Mouse (Mus musculus): ENCODE results near the gene Cdc26.

The Cdc26 gene

DNA sequence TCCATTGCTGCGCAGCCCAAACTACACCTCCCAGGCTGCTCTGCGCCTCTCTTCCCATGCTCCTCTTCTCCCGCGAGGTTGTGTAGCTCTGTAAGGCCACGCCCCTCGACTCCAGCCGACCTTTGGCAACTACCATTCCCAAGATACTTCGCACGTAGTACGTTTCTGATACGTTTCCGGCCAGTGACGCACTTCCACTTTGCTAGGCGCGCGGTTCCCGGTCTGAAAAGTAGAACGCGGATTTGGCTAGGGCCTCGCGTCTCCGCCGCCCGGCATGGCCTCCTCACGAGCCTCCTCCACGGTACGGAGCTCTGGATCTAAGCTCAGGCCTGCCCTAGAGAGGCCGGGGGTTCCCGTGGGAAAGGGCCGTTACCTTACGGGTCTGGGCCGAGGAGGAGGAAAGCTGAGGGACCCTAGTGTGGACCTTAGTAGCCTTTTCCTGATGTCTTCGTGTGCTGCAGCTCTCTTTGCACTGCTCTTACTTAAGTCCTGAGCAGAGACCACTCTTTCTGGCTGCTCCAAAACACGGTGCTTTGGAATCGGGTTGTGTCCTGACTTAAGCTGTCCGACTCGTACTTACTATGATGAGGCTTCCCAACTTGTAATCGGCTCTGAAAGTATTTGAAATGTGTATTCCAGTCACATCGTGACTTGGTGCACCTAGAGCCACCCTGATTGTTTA is at the start of gene Cdc26, which contains the start of gene Prpf4:
Gene Cdc26 (minus strand): TSS at position 42 of the 682 bp plus-strand sequence.
Gene Prpf4 (plus strand): TSS at position 197 of the 682 bp plus-strand sequence.
- DNase-seq, result peak; percentile 94 to 98

DNA sequence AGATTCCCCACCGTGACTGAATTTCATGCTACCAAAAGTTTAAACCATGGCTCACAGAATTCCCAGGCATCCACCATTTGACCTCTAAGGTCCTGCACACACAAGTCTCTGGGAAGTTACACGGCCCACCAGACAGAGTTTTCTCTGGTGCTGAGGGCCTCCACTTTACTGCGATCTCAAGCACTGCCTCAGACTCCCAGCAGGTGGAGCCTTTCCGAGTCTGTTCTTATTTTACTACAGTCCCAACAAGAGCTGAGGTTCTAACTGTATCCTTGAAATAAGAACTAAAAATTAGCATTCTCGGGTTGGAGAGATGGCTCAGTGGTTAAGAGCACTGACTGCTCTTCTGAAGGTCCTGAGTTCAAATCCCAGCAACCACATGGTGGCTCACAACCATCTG is 46.6 kb upstream of the Cdc26 start:
- peak; percentile 38 to 61 for DNase-seq

DNA sequence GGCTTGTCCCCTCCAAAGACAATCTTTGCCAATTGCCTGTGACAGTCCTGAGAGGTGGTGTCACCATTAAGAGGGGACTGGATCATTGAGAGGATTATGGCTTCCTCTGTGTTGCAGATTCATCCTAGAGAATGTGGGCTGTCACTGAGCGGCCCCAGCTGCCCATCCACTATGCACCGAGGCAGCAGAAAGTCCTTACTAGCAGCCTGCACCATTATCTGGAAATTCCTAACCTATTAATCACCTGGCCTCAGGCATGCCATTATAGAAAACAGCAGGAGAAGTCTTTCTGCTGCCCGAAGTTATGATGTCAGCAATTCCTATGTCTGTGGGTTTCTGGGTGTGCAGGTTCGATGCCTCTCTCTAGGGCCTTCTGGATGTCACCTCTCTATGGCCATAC is 32.5 kb upstream of the Cdc26 start:
- peak in 1 of 2 experiments; percentile 16 for DNase-seq

DNA sequence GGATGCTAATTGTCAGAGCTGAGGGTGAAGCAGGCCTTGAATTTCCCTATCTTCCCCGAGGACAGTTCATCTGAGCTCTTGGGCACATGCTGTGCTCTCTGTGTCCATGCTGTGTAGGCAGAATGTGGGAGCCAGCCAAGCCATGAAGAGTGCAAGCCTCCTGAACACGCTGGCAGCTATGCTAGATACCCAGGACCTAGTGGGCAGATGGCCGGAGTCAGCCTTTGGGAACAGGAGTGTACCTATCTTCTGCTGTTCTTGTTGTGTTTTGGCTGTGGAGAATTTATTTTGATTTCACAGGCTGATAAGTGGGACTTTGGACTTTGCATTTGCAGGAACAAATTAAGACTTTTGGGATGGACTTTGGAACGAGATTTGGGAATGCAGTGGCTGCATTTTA is 32.1 kb upstream of the Cdc26 start:
- DNase-seq, result peak; percentile 86 to 88

DNA sequence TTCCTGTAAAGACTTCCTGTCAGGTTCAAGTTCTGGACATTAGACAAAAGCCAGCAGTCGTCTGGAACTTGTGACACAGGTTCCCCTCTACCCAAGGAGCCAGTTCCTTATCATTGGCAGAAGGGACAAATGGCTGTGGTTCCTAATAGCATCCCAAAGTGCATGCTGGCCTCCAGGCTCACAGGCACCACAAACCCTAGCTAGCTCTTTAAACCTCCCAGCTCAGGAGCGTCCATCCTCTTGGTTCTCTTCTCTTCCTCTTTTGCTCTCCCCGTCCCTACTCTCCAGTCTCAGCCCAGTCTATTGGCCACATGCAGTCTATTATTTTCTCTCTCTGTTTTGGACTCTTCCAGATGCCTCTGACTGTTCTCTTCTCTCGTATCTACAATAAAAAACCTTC is 31.4 kb upstream of the Cdc26 start:
- no peak for DNase-seq

DNA sequence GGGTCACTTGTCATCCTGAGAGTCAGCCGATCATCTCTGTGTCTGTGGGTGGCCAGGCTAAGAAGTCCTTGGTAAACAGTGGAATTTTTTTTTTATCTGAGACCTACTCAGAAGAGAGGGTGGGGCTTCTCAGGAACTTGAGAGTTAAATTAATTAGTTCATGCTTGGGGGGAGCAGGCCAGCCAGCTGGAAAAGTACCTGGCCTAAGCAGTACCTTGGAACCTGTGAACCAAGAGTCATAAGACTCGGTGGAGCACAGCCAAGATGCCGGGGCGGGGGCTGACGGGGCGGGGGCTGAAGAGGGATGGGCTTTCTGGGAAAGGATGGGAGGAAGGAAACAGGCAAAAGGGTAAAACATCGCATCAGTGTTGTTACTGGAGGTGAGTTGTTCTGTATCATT is 29.4 kb upstream of the Cdc26 start:
- no peak for DNase-seq

DNA sequence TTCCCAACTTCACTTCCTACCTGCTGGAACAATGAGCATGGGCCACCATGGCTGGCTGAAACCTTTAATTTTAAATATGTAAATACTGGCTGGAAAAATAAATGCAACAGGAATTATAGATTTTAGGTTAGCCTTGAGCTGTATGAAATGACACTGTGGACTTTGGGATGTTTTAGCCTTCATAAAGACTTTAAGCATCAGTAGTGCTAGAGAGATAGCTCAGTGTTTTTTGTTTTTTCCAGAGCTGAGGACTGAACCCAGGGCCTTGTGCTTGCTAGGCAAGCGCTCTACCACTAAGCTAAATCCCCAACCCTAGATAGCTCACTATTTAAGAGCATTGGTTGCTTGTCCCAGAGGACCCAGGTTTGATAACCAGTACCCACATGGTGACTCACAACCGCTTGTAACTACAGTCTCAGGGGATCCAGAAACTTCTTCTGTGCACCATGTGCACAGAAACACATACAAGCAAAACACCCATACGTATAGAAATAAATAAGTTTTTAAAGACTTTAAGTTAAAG is 28.9 kb upstream of the Cdc26 start:
- no peak for DNase-seq

DNA sequence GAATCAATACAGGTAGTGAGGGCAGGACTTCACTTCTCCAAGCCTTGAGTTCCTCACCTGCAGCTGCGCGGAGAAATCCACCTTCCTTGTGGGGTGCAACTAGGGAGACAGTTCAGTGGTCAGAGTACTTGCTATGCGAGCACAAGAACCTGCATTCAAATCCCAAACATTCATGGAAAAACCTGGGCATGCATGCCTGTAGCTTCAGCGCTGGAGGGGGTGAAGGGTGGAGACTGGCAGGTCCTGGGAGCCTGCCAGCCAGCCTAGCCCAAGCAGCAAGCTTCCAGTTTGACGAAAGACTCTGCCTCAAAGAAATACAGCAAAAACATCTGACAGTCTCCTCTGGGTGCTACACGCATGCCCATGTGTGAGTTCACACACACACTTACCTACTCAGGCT is 26.6 kb upstream of the Cdc26 start, which contains the start of gene Rnf183:
Gene Rnf183 (minus strand): TSS at position 172 of the 400 bp plus-strand sequence.
- DNase-seq, result no peak

DNA sequence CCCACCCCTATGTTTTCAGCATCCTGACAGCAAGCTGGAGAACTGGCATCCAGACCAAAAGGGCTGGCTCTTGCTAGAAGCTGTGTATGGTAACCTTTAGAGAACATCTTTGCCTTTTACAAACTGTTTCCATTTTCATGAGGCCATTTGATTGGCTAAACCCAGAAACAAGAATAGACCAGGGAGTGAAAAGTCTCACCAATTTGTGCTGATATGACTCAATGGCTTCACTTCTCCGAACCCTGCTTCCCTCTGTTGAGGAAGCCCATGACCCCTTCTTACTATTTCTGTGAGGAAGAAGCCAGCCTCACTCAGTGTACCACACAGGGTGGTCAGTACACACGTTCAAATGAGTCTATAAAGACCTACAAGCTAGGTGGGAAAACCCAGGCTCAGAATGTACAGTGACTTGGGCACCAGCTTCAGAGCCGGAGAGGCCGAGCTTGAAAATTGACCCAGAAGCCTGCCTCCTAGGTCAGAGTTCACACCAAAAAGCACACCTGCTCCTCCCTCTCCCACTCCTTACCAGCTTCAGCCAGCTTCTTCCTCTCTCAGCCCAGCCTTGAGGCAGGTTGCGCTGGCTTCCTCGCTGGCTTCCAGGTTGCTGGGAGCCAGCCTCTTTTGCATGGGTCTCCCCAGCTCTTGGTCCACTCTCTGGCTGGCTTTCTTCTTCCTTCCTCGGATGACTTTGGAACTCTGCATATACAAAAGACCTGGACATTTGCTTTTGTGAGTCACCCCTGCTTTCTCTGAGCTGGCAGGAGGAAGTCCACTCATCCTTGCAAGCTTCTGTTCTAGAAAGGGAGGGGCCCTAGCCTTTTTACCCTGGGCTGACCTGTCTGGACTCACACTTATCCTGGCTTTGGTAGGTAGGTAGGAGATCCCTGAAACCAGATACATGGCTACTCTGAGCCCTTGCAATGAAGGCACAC is 25.8 kb upstream of the Cdc26 start:
- DNase-seq, result no peak

DNA sequence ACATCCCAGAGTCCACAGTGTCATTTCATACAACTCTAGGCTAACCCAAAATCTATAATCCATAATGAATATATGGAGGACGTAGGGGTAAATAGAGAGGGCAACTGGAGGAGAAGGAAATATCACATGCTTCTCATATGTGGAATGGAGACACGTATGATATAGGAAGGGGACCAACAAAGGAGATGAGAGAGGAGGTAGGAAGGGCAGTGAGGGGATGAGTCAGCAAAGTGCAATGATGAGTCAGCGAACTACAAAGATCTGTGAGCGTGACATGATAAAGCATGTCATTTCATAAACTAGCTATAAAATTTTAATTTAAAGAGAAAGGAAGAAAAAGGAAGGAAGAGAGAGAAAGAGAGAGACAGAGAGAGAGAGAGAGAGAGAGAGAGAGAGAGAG is 23.1 kb upstream of the Cdc26 start:
- no peak for DNase-seq

DNA sequence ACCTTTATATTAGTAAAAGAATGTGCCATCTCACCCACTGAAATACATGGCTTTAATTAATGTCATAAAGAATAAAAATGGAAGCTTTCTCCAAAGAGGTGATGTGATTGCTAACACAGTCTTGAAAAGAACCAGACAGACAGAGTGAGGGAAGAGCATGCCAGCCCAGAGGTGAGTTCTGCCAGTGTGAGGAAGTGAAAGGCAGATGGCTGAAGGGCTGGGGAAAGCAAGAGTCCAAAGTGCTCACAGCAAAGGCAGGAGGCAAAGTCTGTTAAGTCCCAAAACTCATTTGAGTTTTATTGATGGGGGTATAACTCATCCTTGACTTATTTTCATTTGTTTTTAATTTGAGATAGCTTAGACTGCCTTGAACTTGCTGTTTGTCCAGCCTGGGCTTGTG is 22.2 kb upstream of the Cdc26 start:
- DNase-seq, result no peak

DNA sequence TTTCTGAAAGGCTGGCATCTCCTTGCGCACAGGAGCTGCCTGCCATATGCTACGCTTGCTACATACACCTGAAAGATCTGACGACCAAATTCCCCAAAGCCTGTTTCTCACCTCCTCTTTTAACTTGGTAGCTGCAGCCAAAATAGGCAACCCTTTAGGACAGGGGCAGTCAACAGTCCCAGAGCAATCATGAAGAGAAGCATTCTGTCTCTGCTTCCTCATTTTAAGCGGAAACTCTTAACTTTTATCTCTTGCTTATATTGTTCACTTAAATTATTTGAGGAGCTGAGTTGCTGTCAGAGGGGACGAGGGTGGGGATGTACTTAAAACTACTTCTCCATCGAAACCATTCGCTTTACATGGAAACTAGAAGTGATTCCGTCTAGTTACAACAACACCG is 21.2 kb upstream of the Cdc26 start:
- no peak for DNase-seq

DNA sequence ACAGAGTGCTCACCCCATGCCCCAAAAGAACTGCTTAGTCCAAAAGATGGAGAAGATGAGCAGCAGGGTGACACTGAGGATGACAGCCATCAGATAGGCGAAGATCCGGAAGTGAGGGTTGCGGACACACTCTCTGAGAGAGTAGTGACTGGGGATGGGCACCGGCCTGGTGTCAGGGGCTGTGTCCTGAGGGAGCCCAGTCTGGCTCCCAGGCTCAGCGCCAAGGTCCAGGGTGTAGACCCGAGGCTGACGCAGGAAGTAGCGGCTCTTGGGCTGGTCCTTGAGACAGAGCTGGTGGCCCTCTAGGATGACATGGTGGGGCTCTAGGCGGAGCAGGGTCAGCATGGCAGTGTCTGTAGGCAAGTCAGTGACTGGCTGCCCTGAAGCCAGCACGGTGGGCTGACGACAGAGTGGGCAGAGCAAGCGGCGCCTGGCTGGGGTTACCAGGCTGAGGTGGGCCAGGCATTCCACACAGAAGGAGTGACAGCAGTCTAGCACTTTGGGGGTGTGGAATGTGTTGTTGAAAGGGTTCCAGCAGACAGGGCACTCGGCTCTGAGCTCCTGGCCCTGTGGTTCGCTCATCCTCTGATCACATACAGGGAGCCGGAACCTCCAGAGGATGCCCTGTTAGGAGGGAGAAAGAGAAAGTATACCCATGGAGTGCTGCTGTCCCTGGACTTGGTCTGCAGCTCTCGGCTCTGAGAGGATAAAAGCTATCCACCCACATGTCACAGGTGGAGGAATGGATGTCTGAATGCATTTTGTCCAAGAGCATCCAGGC is 19.7 kb upstream of the Cdc26 start:
- DNase-seq, result peak; percentile 27 to 42

DNA sequence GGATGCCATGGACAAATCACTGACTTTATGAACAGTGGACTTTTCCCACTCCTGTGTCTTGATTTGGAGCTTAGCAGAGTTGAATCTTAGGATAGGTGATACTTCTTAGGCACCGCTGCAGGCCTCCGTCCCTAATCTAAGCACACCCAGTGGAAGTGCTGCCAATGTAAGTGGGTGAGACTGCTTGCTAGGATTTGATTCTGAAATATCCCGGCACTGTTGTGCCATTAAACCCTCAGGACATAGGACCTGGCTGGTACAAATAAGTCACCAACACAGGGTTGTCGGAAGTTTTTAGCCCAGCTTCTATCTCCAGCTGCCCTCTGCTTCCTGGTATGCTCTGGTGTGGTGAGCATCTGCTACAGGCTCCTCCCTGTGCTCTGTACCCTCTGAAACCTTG is 17.4 kb upstream of the Cdc26 start:
- no peak for DNase-seq

DNA sequence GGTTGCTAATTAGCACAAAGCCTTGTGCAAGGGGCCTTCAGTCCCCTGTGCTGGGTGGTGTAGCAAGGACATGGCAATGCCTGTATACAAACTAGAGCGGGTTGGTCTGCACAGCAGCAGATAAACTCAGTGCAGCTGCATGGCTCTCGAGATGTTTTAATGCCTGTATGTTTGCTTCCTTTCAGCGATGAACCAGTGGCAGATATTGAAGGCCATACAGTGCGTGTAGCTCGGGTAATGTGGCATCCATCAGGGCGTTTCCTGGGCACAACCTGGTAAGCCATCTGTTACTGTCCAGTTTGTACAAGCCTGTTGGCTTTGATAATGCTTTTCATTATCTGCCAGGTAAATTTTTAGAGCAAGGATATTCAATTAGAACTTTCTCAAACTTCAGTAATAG is 10.6 kb upstream of the Cdc26 start:
- DNase-seq, result peak; percentile 65 to 73

DNA sequence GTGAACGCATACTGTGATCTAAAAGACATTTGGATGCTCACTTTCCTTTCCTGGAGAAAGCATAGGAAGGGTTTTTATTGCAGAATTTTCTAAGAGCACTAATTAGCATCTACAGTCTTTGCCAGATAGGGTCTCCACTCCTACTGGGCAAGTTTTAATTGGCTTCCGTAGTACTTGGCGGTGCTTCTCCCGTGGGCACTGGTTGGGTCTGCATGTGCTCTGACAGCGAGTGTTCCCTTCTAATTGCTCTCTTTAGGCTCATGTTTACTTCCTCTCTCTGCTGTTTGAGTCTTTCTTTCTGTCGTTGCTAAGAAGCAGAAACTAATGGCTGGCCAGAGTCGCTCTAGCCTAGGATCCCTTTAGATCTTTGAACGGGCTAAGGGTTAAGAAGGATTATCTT is 10.0 kb upstream of the Cdc26 start:
- DNase-seq, result no peak

DNA sequence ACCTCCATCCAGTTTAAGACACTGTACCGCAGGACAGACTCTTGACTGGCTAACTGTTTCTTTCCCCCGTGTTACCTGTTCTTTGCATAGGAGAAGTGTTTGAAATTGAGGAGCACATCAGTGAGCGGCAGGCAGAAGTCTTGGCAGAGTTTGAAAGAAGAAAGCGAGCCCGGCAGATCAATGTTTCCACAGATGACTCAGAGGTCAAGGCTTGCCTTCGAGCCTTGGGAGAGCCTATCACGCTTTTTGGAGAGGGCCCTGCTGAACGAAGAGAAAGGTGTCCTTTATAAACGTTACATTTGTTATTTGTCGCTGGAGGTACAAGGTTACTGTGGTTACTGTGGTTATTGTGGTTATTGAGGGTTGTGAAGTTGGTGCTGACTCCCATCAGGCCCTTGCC is 3.2 kb upstream of the Cdc26 start:
- DNase-seq, result no peak

DNA sequence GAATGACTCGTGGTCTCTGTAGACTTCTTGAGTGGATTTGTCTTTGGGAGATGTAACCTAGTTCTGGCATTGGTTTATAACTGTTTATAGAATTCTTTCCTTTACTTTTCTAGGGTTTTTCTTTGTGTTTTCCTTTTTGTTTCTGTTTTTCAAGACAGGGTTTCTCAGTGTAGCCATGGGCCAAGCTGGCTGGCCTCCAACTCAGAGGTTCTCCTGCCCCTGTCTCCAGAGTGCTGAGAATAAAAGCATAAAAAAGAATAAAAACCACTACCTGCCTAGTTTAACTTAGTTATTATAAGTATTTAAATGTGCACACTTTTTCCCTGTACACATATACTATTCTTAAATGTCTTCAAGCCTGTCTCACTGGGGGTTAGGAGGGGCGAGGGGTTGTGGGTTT is 1.9 kb upstream of the Cdc26 start:
- no peak for DNase-seq

DNA sequence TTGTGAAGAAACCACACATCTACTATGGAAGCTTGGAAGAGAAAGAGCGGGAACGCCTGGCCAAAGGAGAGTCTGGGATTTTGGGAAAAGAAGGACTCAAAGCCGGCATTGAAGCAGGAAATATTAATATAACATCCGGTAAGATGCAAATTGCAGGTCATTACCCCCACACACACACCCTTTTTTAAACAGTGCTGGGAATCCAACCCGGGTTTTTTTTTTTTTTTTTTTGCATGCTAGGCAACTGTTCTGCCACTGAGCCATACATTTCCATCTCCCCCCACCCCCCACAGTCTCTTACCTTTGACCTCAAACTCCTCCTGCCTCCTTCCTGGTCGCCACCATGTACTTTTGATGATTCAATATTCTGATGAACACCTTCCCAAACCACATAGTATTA is 1.2 kb upstream of the Cdc26 start:
- no peak for DNase-seq

DNA sequence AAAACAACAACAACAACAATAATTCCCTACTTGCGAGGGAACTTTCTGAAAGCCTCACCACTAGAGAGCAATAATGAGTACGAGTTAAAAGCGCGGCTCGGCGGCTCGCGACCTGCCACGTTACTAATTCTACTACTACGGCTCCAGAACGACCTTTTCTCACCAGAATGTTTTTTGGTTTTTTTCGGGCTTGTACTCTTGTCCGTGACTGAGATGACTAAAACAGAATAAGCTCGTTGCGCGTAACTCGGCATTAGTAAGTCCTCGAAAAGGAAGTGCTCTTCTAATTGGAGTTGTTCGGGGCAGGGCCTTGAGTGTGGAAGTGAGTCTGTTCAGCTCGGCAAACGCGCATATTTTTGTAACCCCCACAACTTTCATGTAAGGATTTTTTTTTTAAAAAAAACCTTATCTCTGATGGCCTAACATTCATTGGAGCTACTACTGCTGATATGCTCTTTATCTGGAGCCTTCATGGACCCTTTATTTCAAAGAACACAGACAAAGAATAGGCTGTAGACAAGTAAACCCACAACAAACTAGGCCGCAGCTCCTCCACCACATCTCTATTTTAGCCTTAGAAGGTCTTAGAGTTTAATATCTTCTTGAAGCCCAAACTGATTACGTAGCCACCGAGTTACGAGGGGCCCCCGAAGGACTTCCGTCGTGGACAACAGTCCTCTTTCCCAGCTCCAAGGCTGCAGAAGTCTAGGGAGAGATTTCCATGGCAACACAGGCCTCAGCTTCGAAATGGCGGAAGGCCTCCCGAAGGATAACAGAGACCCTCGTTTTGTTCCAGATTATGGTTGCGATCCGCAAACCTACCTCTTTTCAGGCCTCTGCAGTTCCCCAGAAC is 486 bp downstream of the Cdc26 start:
- DNase-seq, result peak; percentile 66 to 71

DNA sequence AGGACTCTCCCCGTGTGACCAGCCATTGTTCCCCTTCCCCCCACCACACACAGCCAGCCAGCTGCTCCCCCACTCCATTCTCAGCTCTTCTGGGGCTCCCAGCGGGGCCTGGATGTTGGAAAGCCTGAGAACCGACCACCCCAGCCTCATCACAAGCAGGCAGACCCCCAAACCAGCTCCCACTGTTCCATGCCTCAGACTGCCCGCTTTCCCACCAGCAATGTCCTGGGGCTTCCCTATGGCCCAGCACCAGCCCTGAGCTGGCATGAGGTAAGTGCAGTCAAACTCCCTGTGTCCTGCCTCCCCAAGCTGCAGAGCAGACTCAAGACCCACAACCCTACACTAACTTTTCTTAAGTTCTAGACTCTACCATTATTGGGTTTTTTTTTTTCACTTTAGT is 2.3 kb downstream of the Cdc26 start:
- peak in 1 of 2 experiments; percentile 12 for DNase-seq

DNA sequence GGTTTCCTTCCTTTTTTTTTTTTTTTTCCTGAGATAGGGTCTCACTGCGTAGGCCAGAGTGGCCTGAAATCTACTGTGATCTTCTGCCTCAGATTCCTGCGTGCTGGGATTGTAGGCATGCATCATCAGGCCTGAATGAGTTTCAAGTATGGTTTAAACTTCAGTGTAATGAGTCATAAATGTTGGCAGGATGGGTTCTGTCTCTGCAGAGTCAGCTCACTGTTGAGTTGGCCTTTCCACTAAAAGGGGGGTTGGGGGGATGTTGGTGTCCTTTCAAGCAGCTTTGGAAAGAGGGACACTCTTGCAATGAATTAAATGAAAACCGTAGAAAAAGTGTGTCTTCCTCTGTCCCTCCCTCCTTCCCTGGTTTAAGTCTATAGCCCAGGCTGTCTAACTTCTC is 9.5 kb downstream of the Cdc26 start:
- no peak for DNase-seq
